ENCODE assay signal across 10 mouse cellular contexts in the genomic region with DNA sequence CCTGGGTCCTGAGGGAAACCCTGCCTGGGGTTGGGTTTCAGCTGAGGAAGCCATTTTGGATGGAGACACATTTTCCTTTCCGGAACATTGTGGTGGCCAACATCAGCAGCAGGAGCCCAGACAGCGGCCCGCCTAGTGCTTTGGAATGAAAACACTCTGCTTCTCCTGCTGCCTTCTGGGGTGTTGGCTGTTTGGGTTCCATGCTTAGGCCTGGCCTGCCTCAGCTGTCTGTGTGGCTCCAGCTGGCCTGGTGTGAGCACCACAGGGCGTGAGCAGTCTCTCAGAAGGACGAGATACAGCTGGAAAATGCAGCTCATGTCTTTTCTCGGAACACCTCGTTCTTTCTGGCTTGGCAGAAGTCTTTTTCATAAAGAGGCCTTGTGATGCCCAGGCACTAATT. TPM values are rescaled to one million over a fixed set of nuclear protein-coding genes. Genes with fewer than 3 reads are reported as not detected.
DNase-seq lines count a peak whose midpoint lies in the region; ATAC-seq and TF ChIP-seq lines count a peak whose summit lies in the region.
"Had no signal": no experiment of that assay in that cellular context is flagged by ENCODE, and none has a peak within 500 bp of the region (broad histone marks: within the 10 kb centered on the region; RNA-seq: fewer than 3 reads in every experiment).

No protein-coding gene starts in this region.

- no peak; the same call in 1 of the 2 replicates for ATAC-seq in stomach, embryonic 15.5 days (ENCODE audit: insufficient read depth, low FRiP score, low read depth)
- ATAC-seq: intestine, postnatal 0 days had no signal

- TF ChIP-seq POLR2A in lung, adult 2 months (IDR thresholded peaks at IDR 0.05; ENCODE audit: borderline replicate concordance, extremely low read depth, low read depth, low read length) = no peak

- H3K9ac ChIP-seq in stomach, embryonic 15.5 days = no peak overlapping the region

- intact Hi-C loops in heart, postnatal 36 days (cut with DNase I) = no loop called here

- peak overlapping the region; percentile 81 for H3K27ac ChIP-seq in stomach, embryonic 15.5 days

- H3K4me2 ChIP-seq in stomach, embryonic 15.5 days = no peak overlapping the region

- H3K36me3 ChIP-seq in stomach, embryonic 15.5 days = no peaks in the 10 kb centered on the region

- no peaks in the 10 kb centered on the region for H3K9me3 ChIP-seq in stomach, embryonic 15.5 days

- TF ChIP-seq CTCF in lung, adult 2 months (IDR thresholded peaks at IDR 0.05; ENCODE audit: insufficient read depth, low read length) = no peak

- 70% methylated on average over 7 of the region's 7 CpGs for WGBS in lung, adult 2 months
- WGBS in stomach, embryonic 15.5 days = 70% methylated on average over 7 of the region's 7 CpGs

- no peaks in the 10 kb centered on the region for H3K27me3 ChIP-seq in stomach, embryonic 15.5 days (replicated peaks)

- peak; percentile 63 to 71 for DNase-seq in lung, adult 18-20 months
- no peak for DNase-seq in lung, adult 2 months
- DNase-seq in gastrocnemius, postnatal 25 days = peak; percentile 87
- peak; percentile 63 to 65 for DNase-seq in heart, postnatal 36 days
- no peak for DNase-seq in MN1 (ENCODE audit: low spot score)
- DNase-seq in thymus, adult 18-20 months = no peak
- DNase-seq: embryo, embryonic 11 days had no signal

- no peak overlapping the region for H3K4me3 ChIP-seq in lung, adult 2 months (replicated peaks; ENCODE audit: extremely low read depth, low read depth, low read length)
- no peak overlapping the region for H3K4me3 ChIP-seq in stomach, embryonic 15.5 days (replicated peaks)

- peaks cover 36% of the 10 kb centered on the region for H3K4me1 ChIP-seq in lung, adult 2 months (ENCODE audit: control insufficient read depth, insufficient read depth, low read length)
- peaks cover 39% of the 10 kb centered on the region for H3K4me1 ChIP-seq in stomach, embryonic 15.5 days

RNA-seq across cellular contexts. Expression of gene Pkd1, which starts 7.5 kb away (rescaled TPM):
- polyA plus RNA-seq in lung, adult 2 months (2012; rRNA removed) = 136 and 146 TPM in 2 replicates
- total RNA-seq in gastrocnemius, postnatal 25 days (2021) = 10 to 100 TPM; 20.2 to 21.1 TPM
- total RNA-seq in heart, postnatal 36 days (2021) = 10 to 100 TPM; 45.4 to 45.6 TPM
- polyA plus RNA-seq in stomach, embryonic 15.5 days (2015; fragmentation: Nextera tagmentation; extraction: Ambion mirVana) = 27.3 and 29.0 TPM in 2 replicates

RNA-seq across cellular contexts. Expression of gene Rab26, which starts 23.1 kb away (rescaled TPM):
- polyA plus RNA-seq in lung, adult 2 months (2012; rRNA removed) = 1.1 and 1.2 TPM in 2 replicates
- under 1 TPM in 1 of 2 experiments, not detected in 1; 0.23 TPM for total RNA-seq in gastrocnemius, postnatal 25 days (2021)
- total RNA-seq in heart, postnatal 36 days (2021) = not detected
- 8.3 and 11.6 TPM in 2 replicates for polyA plus RNA-seq in stomach, embryonic 15.5 days (2015; fragmentation: Nextera tagmentation; extraction: Ambion mirVana)
- total RNA-seq: monocyte, adult 5-6 weeks had no signal

RNA-seq across cellular contexts. Expression of gene Traf7, which starts 29.4 kb away (rescaled TPM):
- polyA plus RNA-seq in lung, adult 2 months (2012; rRNA removed) = 237 and 263 TPM in 2 replicates
- 10 to 100 TPM; 33.2 to 36.7 TPM for total RNA-seq in gastrocnemius, postnatal 25 days (2021)
- 10 to 100 TPM; 45.7 to 51.6 TPM for total RNA-seq in heart, postnatal 36 days (2021)
- 82.7 and 84.2 TPM in 2 replicates for polyA plus RNA-seq in stomach, embryonic 15.5 days (2015; fragmentation: Nextera tagmentation; extraction: Ambion mirVana)

Comparison
In these comparisons a context has a peak if more than half of its experiments do, and no peak if none do; other contexts are left out.
1. DNase-seq: peak in lung, adult 18-20 months (2 of 2), gastrocnemius, postnatal 25 days (single experiment) and heart, postnatal 36 days (2 of 2); none in lung, adult 2 months (single experiment), MN1 (single experiment) and thymus, adult 18-20 months (0 of 2).